Mouse (Mus musculus) lung, postnatal 14 days (tissue): Measurements from ENCODE around the gene Hnrnph3.
A peak's percentile ranks its signal among the peaks of the same experiment; 100 is the strongest.

Experiments
- DNase-seq: peaks from one replicate; pipeline ENCODE4 v3.0.0; 2021

Gene Hnrnph3

GRCm38 (mm10) chr10:63028396-63028795, 4.4 kb upstream of the Hnrnph3 start:
- no peak for DNase-seq

- DNase-seq = no peak
These were observed 3.6 kb upstream of the Hnrnph3 start for GRCm38 (mm10) chr10:63027376-63028161.

- DNase-seq = no peak
These were observed 2.8 kb upstream of the Hnrnph3 start for GRCm38 (mm10) chr10:63026795-63027160.

- no peak for DNase-seq
These were observed 2.3 kb upstream of the Hnrnph3 start for GRCm38 (mm10) chr10:63026156-63026794.

- DNase-seq = no peak
These were observed 1.5 kb upstream of the Hnrnph3 start for GRCm38 (mm10) chr10:63025491-63026011.

GRCm38 (mm10) chr10:63025016-63025415, 999 bp upstream of the Hnrnph3 start:
- DNase-seq = no peak

GRCm38 (mm10) chr10:63024580-63024910, 528 bp upstream of the Hnrnph3 start:
- peak; percentile 75 for DNase-seq

GRCm38 (mm10) chr10:63023121-63023748, 782 bp downstream of the Hnrnph3 start:
- peak; percentile 72 for DNase-seq

GRCm38 (mm10) chr10:63022541-63023120, 1.4 kb downstream of the Hnrnph3 start:
- DNase-seq = peak; percentile 12

GRCm38 (mm10) chr10:63021702-63022101, 2.3 kb downstream of the Hnrnph3 start:
- no peak for DNase-seq

GRCm38 (mm10) chr10:63019304-63019703, 4.7 kb downstream of the Hnrnph3 start:
- no peak for DNase-seq

- DNase-seq = no peak
These were observed 9.8 kb downstream of the Hnrnph3 start for GRCm38 (mm10) chr10:63014168-63014567.

GRCm38 (mm10) chr10:63013476-63013875, 10.5 kb downstream of the Hnrnph3 start:
- no peak for DNase-seq

- DNase-seq = no peak
These were observed 12.5 kb downstream of the Hnrnph3 start for GRCm38 (mm10) chr10:63011556-63011955.

- no peak for DNase-seq
These were observed 13.7 kb downstream of the Hnrnph3 start for GRCm38 (mm10) chr10:63010268-63010667.

GRCm38 (mm10) chr10:63008193-63008592, 15.8 kb downstream of the Hnrnph3 start:
- DNase-seq = no peak

- DNase-seq = no peak
These were observed 19.5 kb downstream of the Hnrnph3 start for GRCm38 (mm10) chr10:63004556-63004955.

- no peak for DNase-seq
These were observed 20.8 kb downstream of the Hnrnph3 start for GRCm38 (mm10) chr10:63003252-63003651.

GRCm38 (mm10) chr10:63000584-63000983, 23.4 kb downstream of the Hnrnph3 start:
- no peak for DNase-seq

- DNase-seq = no peak
These were observed 30.0 kb downstream of the Hnrnph3 start for GRCm38 (mm10) chr10:62993991-62994390.

- no peak for DNase-seq
These were observed 33.4 kb downstream of the Hnrnph3 start for GRCm38 (mm10) chr10:62990636-62991035.

GRCm38 (mm10) chr10:62987341-62987740, 36.7 kb downstream of the Hnrnph3 start:
- DNase-seq = peak; percentile 24

- DNase-seq = no peak
These were observed 39.5 kb downstream of the Hnrnph3 start for GRCm38 (mm10) chr10:62984495-62984894.

GRCm38 (mm10) chr10:62984072-62984471, 39.9 kb downstream of the Hnrnph3 start:
- no peak for DNase-seq
